Mouse (Mus musculus) testis, adult 2 months (tissue): ENCODE measurements at regions not wholly inside any gene's neighbourhood (a gene's known extent, or its start where the extent isn't known, plus 50 kb on each side); places are given as distances from the start of the nearest gene placed in this dataset.

Source experiments
- CTCF ChIP-seq: fragments of 200-500 bp; IDR thresholded peaks from 2 replicates; pipeline ENCODE4 v1.5.1; 2012; ENCODE audit warnings: low read depth, mild to moderate bottlenecking, inconsistent platforms, low read length, moderate library complexity; ENCODE audit not compliant: control insufficient read depth, insufficient read depth, insufficient replicate concordance
- POLR2A ChIP-seq: fragments of 200-500 bp; IDR thresholded peaks from 2 replicates; pipeline ENCODE4 v1.6.1; 2012; ENCODE audit warnings: low read depth, mild to moderate bottlenecking, inconsistent platforms, low read length, moderate library complexity; ENCODE audit not compliant: control insufficient read depth

- TF ChIP-seq POLR2A (no peak), CTCF (no peak)
These were observed 77.7 kb upstream of the Thbs1 start for GRCm38 (mm10) chr2:118034026-118034425.
